Mouse (Mus musculus): ENCODE measurements around the gene Atmin. TPM values are rescaled to one million over a fixed set of nuclear protein-coding genes. Genes with fewer than 3 reads are reported as not detected.

Atmin gene
- polyA plus RNA-seq, 1 experiment from 2014 or later: 10.2 TPM

- peaks cover 40% of the 10 kb centered on the region for H3K4me1 ChIP-seq (ENCODE audit: control insufficient read depth, insufficient read depth, low read length)
- no peak overlapping the region for H3K4me3 ChIP-seq (ENCODE audit: low read length)
- peak overlapping the region; percentile 13; the same call in 1 of the 2 replicates for H3K4me2 ChIP-seq (ENCODE audit: low read depth, low read length)
- 61% methylated on average over 9 of the region's 9 CpGs for WGBS
- H3K27ac ChIP-seq (ENCODE audit: low read length): peak overlapping the region; percentile 89
- no peaks in the 10 kb centered on the region for H3K9me3 ChIP-seq (replicated peaks; ENCODE audit: control insufficient read depth, low read length)
- H3K9ac ChIP-seq (ENCODE audit: low read length): peak overlapping the region; percentile 46
- no peaks in the 10 kb centered on the region for H3K27me3 ChIP-seq (ENCODE audit: control insufficient read depth, insufficient read depth, low read length)
- ATAC-seq (replicated peaks; ENCODE audit: extremely low read depth, insufficient read depth, low FRiP score): no peak
- no peaks in the 10 kb centered on the region for H3K36me3 ChIP-seq (ENCODE audit: control insufficient read depth, insufficient read depth)
These were observed 2.1 kb downstream of the Atmin start for GRCm38 (mm10) chr8:116945169-116945910.

DNA sequence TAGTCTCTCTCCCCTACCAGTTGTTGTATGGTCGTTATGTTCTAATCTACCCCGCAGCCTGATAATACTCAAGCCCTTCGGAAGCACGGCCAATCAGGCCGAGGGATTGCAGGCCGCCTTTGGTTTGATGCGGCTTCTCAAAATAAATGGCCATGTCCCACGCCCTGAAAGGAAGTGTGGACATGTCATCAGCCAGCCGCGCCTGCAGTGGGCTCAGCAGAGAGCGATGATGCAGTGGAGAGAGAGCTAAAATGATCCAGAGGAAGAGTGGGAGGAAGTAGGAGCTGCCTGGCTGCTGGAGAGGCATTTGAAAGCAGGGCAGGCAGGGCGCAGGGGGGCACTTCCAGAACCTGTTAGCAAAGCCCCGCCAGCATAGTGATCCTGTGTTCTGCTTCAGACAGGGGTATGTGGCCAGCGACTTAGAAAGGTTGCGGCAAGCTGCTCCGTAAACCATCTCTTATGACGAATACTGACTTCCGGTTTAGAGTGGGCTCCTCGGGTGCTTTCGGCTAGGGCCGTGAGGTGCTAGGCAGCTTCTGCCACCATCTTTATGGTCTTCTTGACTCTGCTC, 3.2 kb downstream of the Atmin start:
- H3K4me1 ChIP-seq (ENCODE audit: control insufficient read depth, insufficient read depth, low read length): peaks cover 45% of the 10 kb centered on the region
- 20% methylated on average over 21 of the region's 21 CpGs for WGBS
- peak overlapping the region; percentile 37 for H3K4me3 ChIP-seq (ENCODE audit: low read length)
- peak; percentile 49 for ATAC-seq (replicated peaks; ENCODE audit: extremely low read depth, insufficient read depth, low FRiP score)
- peak overlapping the region; percentile 89 for H3K27ac ChIP-seq (ENCODE audit: low read length)
- peak overlapping the region; percentile 69 for H3K4me2 ChIP-seq (ENCODE audit: low read depth, low read length)
- H3K36me3 ChIP-seq (ENCODE audit: control insufficient read depth, insufficient read depth): no peaks in the 10 kb centered on the region
- no peaks in the 10 kb centered on the region for H3K9me3 ChIP-seq (replicated peaks; ENCODE audit: control insufficient read depth, low read length)
- H3K27me3 ChIP-seq (ENCODE audit: control insufficient read depth, insufficient read depth, low read length): no peaks in the 10 kb centered on the region
- H3K9ac ChIP-seq (ENCODE audit: low read length): peak overlapping the region; percentile 64

- H3K27ac ChIP-seq (ENCODE audit: low read length): peak overlapping the region; percentile 89
- H3K4me2 ChIP-seq (ENCODE audit: low read depth, low read length): peak overlapping the region; percentile 69
- peak overlapping the region; percentile 64 for H3K9ac ChIP-seq (ENCODE audit: low read length)
These were observed 3.7 kb downstream of the Atmin start for GRCm38 (mm10) chr8:116946851-116947250.

DNA sequence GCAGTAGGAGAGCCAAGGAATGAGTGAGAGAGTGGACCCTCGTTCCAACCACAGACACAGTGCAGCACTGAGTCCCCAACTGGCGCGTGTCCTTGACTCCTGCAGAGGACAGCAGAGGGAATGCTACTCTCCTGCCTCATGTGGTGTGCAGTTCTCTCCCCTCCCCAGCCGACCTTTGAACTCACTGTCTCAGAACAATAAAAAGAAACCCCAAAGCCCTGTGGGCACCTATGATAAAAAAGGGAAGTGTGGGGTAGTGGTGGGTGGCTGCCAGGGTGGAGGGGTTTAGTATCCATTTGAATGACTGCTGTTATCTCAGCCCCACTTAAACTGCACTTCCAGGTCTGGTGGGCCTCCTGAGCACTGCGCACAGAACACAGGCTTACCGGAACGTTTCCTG, 4.4 kb downstream of the Atmin start:
- Histone ChIP-seq H3K27me3 (ENCODE audit: control insufficient read depth, insufficient read depth, low read length) (no peaks in the 10 kb centered on the region), H3K36me3 (ENCODE audit: control insufficient read depth, insufficient read depth) (no peaks in the 10 kb centered on the region), H3K27ac (ENCODE audit: low read length) (peak overlapping the region; percentile 54), H3K9ac (ENCODE audit: low read length) (no peak overlapping the region; the same call in 1 of the 2 replicates), H3K9me3 (replicated peaks; ENCODE audit: control insufficient read depth, low read length) (no peaks in the 10 kb centered on the region), H3K4me3 (ENCODE audit: low read length) (no peak overlapping the region), H3K4me1 (ENCODE audit: control insufficient read depth, insufficient read depth, low read length) (peaks cover 51% of the 10 kb centered on the region), H3K4me2 (ENCODE audit: low read depth, low read length) (peak overlapping the region; percentile 6)
- no peak for ATAC-seq (replicated peaks; ENCODE audit: extremely low read depth, insufficient read depth, low FRiP score)
- WGBS: 47% methylated on average over 7 of the region's 7 CpGs

More at GRCm38 (mm10) chr8:116946851-116947250, 3.7 kb downstream of the Atmin start:
- H3K4me3 ChIP-seq (ENCODE audit: low read length): peak overlapping the region; percentile 37
- H3K9me3 ChIP-seq (replicated peaks; ENCODE audit: control insufficient read depth, low read length): no peaks in the 10 kb centered on the region
- no peaks in the 10 kb centered on the region for H3K36me3 ChIP-seq (ENCODE audit: control insufficient read depth, insufficient read depth)
- H3K27me3 ChIP-seq (ENCODE audit: control insufficient read depth, insufficient read depth, low read length): no peaks in the 10 kb centered on the region
- ATAC-seq (replicated peaks; ENCODE audit: extremely low read depth, insufficient read depth, low FRiP score): no peak
- WGBS: 47% methylated on average over 6 of the region's 6 CpGs
- peaks cover 49% of the 10 kb centered on the region for H3K4me1 ChIP-seq (ENCODE audit: control insufficient read depth, insufficient read depth, low read length)

- peak overlapping the region; percentile 58 for H3K27ac ChIP-seq (ENCODE audit: low read length)
- 29% methylated on average over 5 of the region's 5 CpGs for WGBS
These were observed 8.2 kb downstream of the Atmin start for GRCm38 (mm10) chr8:116951369-116951768.

GRCm38 (mm10) chr8:116951778-116952177, 8.6 kb downstream of the Atmin start:
- Histone ChIP-seq H3K9me3 (replicated peaks; ENCODE audit: control insufficient read depth, low read length) (no peaks in the 10 kb centered on the region), H3K36me3 (ENCODE audit: control insufficient read depth, insufficient read depth) (peaks cover 21% of the 10 kb centered on the region), H3K4me1 (ENCODE audit: control insufficient read depth, insufficient read depth, low read length) (peaks cover 24% of the 10 kb centered on the region), H3K4me3 (ENCODE audit: low read length) (no peak overlapping the region), H3K27me3 (ENCODE audit: control insufficient read depth, insufficient read depth, low read length) (no peaks in the 10 kb centered on the region), H3K27ac (ENCODE audit: low read length) (no peak overlapping the region), H3K4me2 (ENCODE audit: low read depth, low read length) (no peak overlapping the region), H3K9ac (ENCODE audit: low read length) (no peak overlapping the region)
- WGBS: 85% methylated on average over 2 of the region's 2 CpGs
- no peak for ATAC-seq (replicated peaks; ENCODE audit: extremely low read depth, insufficient read depth, low FRiP score)

More at GRCm38 (mm10) chr8:116951369-116951768, 8.2 kb downstream of the Atmin start:
- Histone ChIP-seq H3K9ac (ENCODE audit: low read length) (no peak overlapping the region), H3K4me1 (ENCODE audit: control insufficient read depth, insufficient read depth, low read length) (peaks cover 28% of the 10 kb centered on the region), H3K9me3 (replicated peaks; ENCODE audit: control insufficient read depth, low read length) (no peaks in the 10 kb centered on the region), H3K4me2 (ENCODE audit: low read depth, low read length) (peak overlapping the region; percentile 25; the same call in 1 of the 2 replicates), H3K36me3 (ENCODE audit: control insufficient read depth, insufficient read depth) (peaks cover 19% of the 10 kb centered on the region), H3K4me3 (ENCODE audit: low read length) (no peak overlapping the region), H3K27me3 (ENCODE audit: control insufficient read depth, insufficient read depth, low read length) (no peaks in the 10 kb centered on the region)
- peak; percentile 67 for ATAC-seq (replicated peaks; ENCODE audit: extremely low read depth, insufficient read depth, low FRiP score)

- Histone ChIP-seq H3K4me3 (ENCODE audit: low read length) (no peak overlapping the region), H3K4me2 (ENCODE audit: low read depth, low read length) (no peak overlapping the region), H3K27me3 (ENCODE audit: control insufficient read depth, insufficient read depth, low read length) (no peaks in the 10 kb centered on the region), H3K9ac (ENCODE audit: low read length) (no peak overlapping the region), H3K9me3 (replicated peaks; ENCODE audit: control insufficient read depth, low read length) (no peaks in the 10 kb centered on the region), H3K27ac (ENCODE audit: low read length) (no peak overlapping the region), H3K4me1 (ENCODE audit: control insufficient read depth, insufficient read depth, low read length) (peaks cover 20% of the 10 kb centered on the region), H3K36me3 (ENCODE audit: control insufficient read depth, insufficient read depth) (peaks cover 27% of the 10 kb centered on the region)
- 85% methylated on average over 8 of the region's 8 CpGs for WGBS
- 0 out of 2 replicates have a peak, but pooled peaks have one; percentile 29 for ATAC-seq (replicated peaks; ENCODE audit: extremely low read depth, insufficient read depth, low FRiP score)
These were observed 9.2 kb downstream of the Atmin start for GRCm38 (mm10) chr8:116952428-116952827.

GRCm38 (mm10) chr8:116954415-116954814, 11.2 kb downstream of the Atmin start:
- WGBS: 93% methylated on average over 9 of the region's 9 CpGs

GRCm38 (mm10) chr8:116969531-116969930, 26.3 kb downstream of the Atmin start:
- 89% methylated on average over 6 of the region's 6 CpGs for WGBS
- H3K4me2 ChIP-seq (ENCODE audit: low read depth, low read length): no peak overlapping the region
- no peak overlapping the region for H3K4me3 ChIP-seq (ENCODE audit: low read length)
- H3K27ac ChIP-seq (ENCODE audit: low read length): no peak overlapping the region
- no peaks in the 10 kb centered on the region for H3K27me3 ChIP-seq (ENCODE audit: control insufficient read depth, insufficient read depth, low read length)
- H3K9ac ChIP-seq (ENCODE audit: low read length): no peak overlapping the region
- ATAC-seq (replicated peaks; ENCODE audit: extremely low read depth, insufficient read depth, low FRiP score): no peak
- H3K4me1 ChIP-seq (ENCODE audit: control insufficient read depth, insufficient read depth, low read length): no peaks in the 10 kb centered on the region
- no peaks in the 10 kb centered on the region for H3K36me3 ChIP-seq (ENCODE audit: control insufficient read depth, insufficient read depth)
- H3K9me3 ChIP-seq (replicated peaks; ENCODE audit: control insufficient read depth, low read length): no peaks in the 10 kb centered on the region

More at GRCm38 (mm10) chr8:116954415-116954814, 11.2 kb downstream of the Atmin start:
- H3K4me2 ChIP-seq (ENCODE audit: low read depth, low read length): no peak overlapping the region
- H3K4me3 ChIP-seq (ENCODE audit: low read length): no peak overlapping the region
- H3K27me3 ChIP-seq (ENCODE audit: control insufficient read depth, insufficient read depth, low read length): no peaks in the 10 kb centered on the region
- H3K9ac ChIP-seq (ENCODE audit: low read length): no peak overlapping the region
- no peaks in the 10 kb centered on the region for H3K9me3 ChIP-seq (replicated peaks; ENCODE audit: control insufficient read depth, low read length)
- no peak overlapping the region for H3K27ac ChIP-seq (ENCODE audit: low read length)
- ATAC-seq (replicated peaks; ENCODE audit: extremely low read depth, insufficient read depth, low FRiP score): no peak
- peaks cover 37% of the 10 kb centered on the region for H3K36me3 ChIP-seq (ENCODE audit: control insufficient read depth, insufficient read depth)
- peaks cover 11% of the 10 kb centered on the region for H3K4me1 ChIP-seq (ENCODE audit: control insufficient read depth, insufficient read depth, low read length)

All from heart, embryonic 16.5 days (tissue).